Mouse (Mus musculus): ENCODE data around the gene Tsga10.
"Not testable (repeated sequence)": the region's sequence is repeated elsewhere in the genome, so short reads cannot be mapped to it uniquely, and the experiment has no call there.

The Tsga10 gene

GRCm38 (mm10) chr1:37719761-37720640, 146.2 kb downstream of the Tsga10 start, which contains the start of gene 2010300C02Rik:
2010300C02Rik (minus strand) TSS chr1:37720085.
- no peak for DNase-seq (ENCODE audit: low spot score in 2 of 2)

DNA sequence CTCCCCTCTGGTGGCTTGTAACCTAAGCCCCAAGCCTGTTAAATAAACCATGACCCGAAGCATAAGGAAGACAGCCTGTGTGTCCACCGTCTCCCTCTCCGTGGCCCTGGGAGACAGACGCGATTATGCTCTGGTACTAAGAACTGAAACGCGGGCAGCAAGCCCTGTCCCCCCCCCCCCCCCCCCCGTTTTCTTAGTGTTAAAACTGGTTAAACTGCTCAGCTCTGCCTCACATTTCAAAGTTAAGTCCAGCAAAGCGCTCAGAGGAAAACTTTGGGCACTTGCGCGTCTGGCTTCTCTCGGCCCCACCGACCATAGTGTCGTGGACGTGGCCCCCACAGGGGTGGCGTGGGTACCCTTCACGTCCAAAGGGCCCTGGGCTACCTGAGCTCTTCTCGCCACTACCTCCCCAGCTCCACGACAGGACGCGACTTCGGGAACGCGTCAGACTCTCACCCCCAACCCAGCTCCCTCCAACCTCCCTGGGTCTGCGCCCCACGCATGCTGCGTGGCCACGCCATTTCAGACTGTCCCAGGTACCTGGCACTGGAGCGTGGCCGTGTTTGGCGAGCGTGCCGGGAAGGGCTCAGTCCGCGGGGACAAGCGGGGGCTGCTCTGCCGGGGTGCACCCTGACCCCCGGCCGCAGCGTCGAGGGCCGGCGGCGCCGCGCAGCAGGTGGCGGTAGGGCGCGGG, 147.1 kb downstream of the Tsga10 start:
- no peak for DNase-seq (ENCODE audit: low spot score in 2 of 2)

DNA sequence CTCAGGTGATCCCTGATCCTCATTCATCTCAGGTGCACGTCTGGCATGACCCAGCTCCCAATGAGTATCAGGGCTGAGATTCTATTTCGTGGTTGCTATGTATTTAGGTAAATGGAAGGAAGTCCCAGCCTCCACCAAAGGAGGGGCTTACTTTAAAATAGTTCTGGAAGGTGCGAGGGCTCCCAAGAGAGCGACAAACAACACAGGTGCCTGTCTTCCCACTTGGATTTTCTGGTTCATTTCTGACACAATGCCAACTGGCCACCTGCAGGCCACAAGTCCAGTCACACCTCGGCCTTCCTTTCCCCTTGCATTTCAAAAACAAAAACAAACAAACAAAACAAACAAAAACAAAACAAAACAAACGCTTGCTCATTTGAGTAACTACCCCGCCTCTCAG, 147.7 kb downstream of the Tsga10 start:
- DNase-seq (ENCODE audit: low spot score in 2 of 2) = no peak

DNA sequence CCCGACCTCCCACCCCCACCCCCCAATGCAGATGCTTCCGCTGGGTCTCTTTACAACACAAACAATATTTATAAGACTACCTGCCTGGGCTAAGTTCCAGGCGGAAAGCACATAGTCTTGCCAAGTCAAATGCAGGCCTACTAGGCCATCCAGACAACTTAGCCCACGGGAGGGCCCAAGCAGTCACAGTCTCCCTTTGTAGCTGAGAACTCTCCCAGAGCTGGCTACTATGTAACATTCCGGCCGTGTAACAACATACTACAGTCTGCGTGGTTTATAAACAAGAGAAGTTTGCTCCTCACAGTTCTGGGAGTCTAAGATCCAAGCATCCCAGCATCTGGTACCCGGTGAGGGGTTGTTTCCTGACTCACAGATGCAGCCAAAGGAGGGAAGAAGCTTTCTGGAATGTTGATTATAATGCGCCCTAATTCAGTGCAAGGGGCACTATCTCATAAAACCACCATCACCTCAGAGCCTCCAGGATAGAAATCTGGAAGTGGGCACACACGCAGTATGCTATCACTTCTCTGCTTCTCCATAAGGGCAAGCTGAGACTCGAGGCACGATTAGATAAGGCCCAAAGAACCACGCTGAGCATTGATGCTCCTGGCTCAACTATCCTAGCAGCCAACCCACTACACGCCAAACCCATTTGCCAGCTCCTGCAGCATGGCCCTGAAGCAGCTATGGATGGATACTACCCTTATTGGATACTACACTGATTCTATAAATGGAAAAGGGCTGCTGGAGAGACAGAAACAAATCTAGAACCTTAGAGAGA, 148.6 kb downstream of the Tsga10 start:
- no peak for DNase-seq (ENCODE audit: low spot score in 2 of 2)

- DNase-seq (ENCODE audit: low spot score in 2 of 2) = not testable (repeated sequence)
These were observed 153.9 kb downstream of the Tsga10 start for GRCm38 (mm10) chr1:37712357-37712737.

DNA sequence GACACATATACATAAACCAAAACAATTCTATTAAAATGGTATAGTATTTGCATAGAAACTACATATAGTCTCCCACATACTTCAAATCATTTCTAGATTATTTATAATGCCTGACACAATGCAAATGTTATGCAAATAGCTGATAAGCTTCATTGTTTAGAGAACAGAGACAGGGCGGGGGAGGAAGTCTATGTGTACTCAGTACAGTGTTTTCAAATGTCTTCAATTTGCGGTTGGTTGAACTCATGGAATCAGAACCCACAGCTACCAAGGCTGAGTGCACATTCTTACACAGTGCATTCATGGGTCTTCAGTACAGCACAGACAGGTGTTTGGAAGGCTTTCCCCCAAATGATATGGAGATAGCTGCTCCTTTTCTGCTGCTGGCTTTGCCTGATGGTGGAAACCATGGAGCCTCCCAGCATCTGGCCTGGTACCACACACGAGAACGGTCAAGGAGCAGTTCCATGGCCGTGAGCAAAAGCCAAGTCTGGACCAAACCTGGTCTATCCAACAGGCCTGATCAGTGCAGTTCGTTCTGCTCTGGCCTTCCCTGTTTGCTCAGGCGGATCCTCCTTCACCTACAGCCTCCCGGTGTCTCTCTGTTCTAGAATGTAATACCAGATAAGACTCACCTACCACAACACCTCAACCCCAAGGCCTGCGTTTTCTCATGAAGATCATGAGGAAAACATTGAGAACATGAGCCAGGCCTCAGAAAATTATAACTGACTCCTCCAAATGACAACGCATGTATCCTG, 154.5 kb downstream of the Tsga10 start:
- DNase-seq (ENCODE audit: low spot score in 2 of 2) = no peak

DNA sequence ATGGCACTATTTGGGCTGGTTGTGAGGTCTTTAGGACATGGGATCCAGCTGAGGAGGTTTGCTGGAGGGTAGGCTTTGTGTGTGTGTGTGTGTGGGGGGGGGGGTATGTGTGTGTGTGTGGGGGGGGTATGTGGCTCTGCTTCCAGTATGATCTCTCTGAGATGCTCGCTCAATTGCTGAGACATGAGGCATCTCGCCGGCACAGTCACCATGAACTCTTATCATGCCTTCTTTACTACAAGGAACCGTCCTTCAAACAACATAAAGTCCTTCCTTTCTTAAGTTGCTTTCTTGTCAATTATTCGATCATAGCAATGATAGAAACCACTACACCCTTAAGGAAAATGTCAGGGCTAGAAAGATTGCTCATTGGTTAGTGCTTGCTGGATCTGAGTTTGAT, 155.1 kb downstream of the Tsga10 start:
- DNase-seq (ENCODE audit: low spot score in 2 of 2) = no peak

DNA sequence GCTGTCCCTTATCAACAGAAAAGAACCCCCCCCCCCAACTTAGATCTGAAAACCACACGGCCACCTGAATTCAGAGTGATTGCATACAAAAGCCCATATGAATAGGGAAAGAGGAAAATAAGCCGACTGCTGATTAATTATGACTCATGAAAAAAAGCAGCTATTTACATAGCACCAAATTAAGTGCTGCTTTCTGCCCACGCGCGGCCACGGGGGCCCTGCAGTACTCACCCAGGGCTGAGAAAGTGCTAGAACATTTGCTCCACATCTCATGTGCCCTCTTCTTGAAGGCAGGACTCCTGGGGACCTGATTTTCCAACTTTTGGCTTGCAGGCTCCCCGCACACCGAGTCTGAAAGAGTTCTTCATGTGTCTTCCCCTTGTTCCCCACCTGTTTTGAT, 156.5 kb downstream of the Tsga10 start:
- no peak for DNase-seq (ENCODE audit: low spot score in 2 of 2)

DNA sequence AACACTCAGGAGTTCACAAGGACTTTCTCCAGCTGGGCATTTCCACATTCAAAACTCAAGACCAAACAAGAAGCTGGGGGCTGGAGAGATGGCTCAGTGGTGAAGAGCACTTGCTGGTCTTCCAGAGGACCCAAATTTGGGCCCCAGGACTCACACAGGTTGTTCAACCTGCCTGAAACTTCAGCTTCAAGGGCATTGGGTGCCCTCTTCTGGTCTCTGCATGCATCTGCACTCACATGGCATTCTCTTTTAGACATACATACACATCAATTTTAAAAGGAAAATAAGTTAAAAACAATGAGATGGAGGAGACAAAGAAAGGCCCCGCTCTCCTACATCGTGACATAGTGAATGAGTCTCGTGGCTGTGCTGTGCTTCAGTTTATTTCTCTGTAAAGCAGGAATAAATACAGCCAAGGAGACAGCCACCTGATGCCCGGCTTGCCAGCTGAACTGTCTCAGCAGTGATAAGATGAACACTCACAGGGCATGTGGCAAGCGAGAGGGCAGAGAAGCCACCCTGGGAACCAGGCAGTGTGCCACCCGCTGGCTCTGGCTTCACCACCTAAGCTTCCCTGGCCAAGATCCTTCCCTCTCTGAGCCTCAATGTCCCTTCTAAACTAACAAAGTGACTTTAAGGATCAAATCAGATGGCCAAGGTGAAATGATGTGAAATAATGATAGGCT, 157.8 kb downstream of the Tsga10 start:
- DNase-seq (ENCODE audit: low spot score in 2 of 2) = no peak
